Mouse (Mus musculus) intestine, postnatal 0 days (tissue): ENCODE data around the gene Rhox3g. TPM values are rescaled to one million over a fixed set of nuclear protein-coding genes. Genes with fewer than 3 reads are reported as not detected.
"Not testable (repeated sequence)": the region's sequence is repeated elsewhere in the genome, so short reads cannot be mapped to it uniquely, and the experiment has no call there.

Source experiments
- ATAC-seq: fragments of 200-750 bp; cut with Nextera tagmentation; 2 replicates; pipeline ENCODE4 v1.8.0; 2017; ENCODE audit warnings: mild to moderate bottlenecking, moderate TSS enrichment, moderate library complexity
- H3K27ac ChIP-seq: fragments of 300-500 bp; sonication (generic); 2 replicates; pipeline ENCODE4 v1.5.1; 2014; ENCODE audit warnings: mild to moderate bottlenecking, low read depth, low read length, moderate library complexity
- H3K27me3 ChIP-seq: fragments of 300-500 bp; sonication (generic); replicated peaks from 2 replicates; pipeline ENCODE4 v1.6.1; 2014; ENCODE audit warnings: low read length, mixed read lengths; ENCODE audit not compliant: control insufficient read depth, insufficient read depth
- H3K36me3 ChIP-seq: fragments of 300-500 bp; sonication (generic); 2 replicates; pipeline ENCODE4 v1.6.1; 2014; ENCODE audit warnings: mild to moderate bottlenecking, moderate library complexity; ENCODE audit not compliant: control insufficient read depth, insufficient read depth
- H3K4me1 ChIP-seq: fragments of 300-500 bp; sonication (generic); replicated peaks from 2 replicates; pipeline ENCODE4 v1.6.1; 2014; ENCODE audit warnings: antibody characterized with exemption, low read length, mixed read lengths; ENCODE audit not compliant: control insufficient read depth, insufficient read depth
- H3K4me2 ChIP-seq: fragments of 300-500 bp; sonication (generic); replicated peaks from 2 replicates; pipeline ENCODE4 v1.6.1; 2014; ENCODE audit warnings: low read depth, mild to moderate bottlenecking, moderate library complexity
- H3K4me3 ChIP-seq: fragments of 300-500 bp; sonication (generic); 2 replicates; pipeline ENCODE4 v1.5.1; 2014; ENCODE audit warnings: low read depth, low read length
- H3K9ac ChIP-seq: fragments of 300-500 bp; sonication (generic); 2 replicates; pipeline ENCODE4 v1.6.1; 2014; ENCODE audit warnings: mild to moderate bottlenecking, low read depth, low read length
- H3K9me3 ChIP-seq: fragments of 300-500 bp; sonication (generic); 2 replicates; pipeline ENCODE4 v1.6.1; 2016; ENCODE audit warnings: mixed run types; ENCODE audit not compliant: control insufficient read depth
- WGBS: fragments of 180-500 bp; shearing (Covaris S2); extraction: QIAGEN DNeasy Blood & Tissue Kit; methylation state at CpG from one replicate; pipeline ENCODE4 v1.1.7; 2014; 5-methylcytosine and 5-hydroxymethylcytosine counted together
- polyA plus RNA-seq: library from polyadenylated mRNA; unstranded; fragments of >200 nt; fragmentation: Nextera tagmentation; extraction: Ambion mirVana; gene quantifications from 2 replicates; pipeline ENCODE4 v1.2.1, GENCODE M21; 2015

Gene Rhox3g
- not detected in 2 replicates for polyA plus RNA-seq

DNA sequence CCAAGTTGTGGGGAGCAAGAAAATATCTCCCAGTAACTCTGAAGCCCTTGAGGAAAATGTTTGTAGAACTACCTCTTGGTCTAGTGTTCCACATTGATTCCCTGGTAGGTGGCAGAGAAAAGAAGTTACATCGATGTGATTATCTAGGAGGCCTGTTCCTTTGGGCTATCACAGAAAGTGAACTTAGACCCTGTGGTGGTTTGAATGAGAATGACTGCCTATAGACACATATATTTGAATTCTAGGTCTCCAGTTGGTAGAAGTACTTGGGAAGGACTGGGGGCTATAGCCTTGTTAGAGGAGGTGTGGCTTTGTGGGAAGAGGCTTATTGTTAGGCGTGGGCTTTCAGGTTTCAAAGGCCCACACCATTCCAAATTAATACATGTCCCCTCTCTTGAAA lies at the start of gene Rhox3g:
Gene Rhox3g (minus strand): TSS at position 101 of the 400 bp plus-strand sequence.
- not testable (repeated sequence) for ATAC-seq, H3K27me3 ChIP-seq, H3K4me2 ChIP-seq, H3K4me1 ChIP-seq, H3K36me3 ChIP-seq, H3K4me3 ChIP-seq, H3K9me3 ChIP-seq, H3K9ac ChIP-seq, H3K27ac ChIP-seq
- WGBS, result 90% methylated on average over 2 of the region's 2 CpGs

GRCm38 (mm10) chrX:37673177-37673576 lies 44.8 kb upstream of the Rhox3g start, which contains the start of gene Rhox2h:
Gene Rhox2h (minus strand): TSS chrX:37673277.
- ATAC-seq, H3K27me3 ChIP-seq, H3K4me3 ChIP-seq, H3K36me3 ChIP-seq, H3K27ac ChIP-seq, H3K4me2 ChIP-seq, H3K9ac ChIP-seq, H3K4me1 ChIP-seq, H3K9me3 ChIP-seq: not testable (repeated sequence)
- 89% methylated on average over 8 of the region's 8 CpGs for WGBS

- not testable (repeated sequence) for H3K4me1 ChIP-seq, H3K27me3 ChIP-seq, H3K36me3 ChIP-seq, H3K4me3 ChIP-seq, H3K4me2 ChIP-seq, H3K9ac ChIP-seq, ATAC-seq, H3K27ac ChIP-seq, H3K9me3 ChIP-seq
- 80% methylated on average over 1 of the region's 3 CpGs for WGBS
Measured at GRCm38 (mm10) chrX:37668664-37669063, 40.3 kb upstream of the Rhox3g start, which contains the start of gene Rhox3h. Gene Rhox3h (minus strand): TSS chrX:37668764.

DNA sequence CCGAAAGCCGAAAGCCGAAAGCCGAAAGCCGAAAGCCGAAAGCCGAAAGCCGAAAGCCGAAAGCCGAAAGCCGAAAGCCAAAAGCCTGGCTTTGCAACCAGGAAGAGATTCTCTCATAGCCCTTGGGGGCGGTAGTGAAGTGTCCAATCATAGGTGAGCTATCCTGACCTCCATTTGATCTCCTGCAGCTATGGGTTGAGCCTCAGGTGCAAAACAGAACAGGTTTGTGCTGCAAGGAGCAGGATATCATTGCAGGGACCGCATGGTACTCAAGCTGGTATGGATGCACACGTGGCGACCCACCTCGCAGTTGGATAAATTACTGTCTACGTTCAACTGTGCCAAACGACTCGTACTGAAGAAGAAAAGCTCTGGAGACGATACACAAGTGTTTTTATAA lies 22.8 kb upstream of the Rhox3g start, which contains the start of gene Rhox4g:
Gene Rhox4g (minus strand): TSS at position 101 of the 400 bp plus-strand sequence.
- not testable (repeated sequence) for ATAC-seq
- 93% methylated on average over 16 of the region's 20 CpGs for WGBS

GRCm38 (mm10) chrX:37643370-37643769 lies 15.0 kb upstream of the Rhox3g start, which contains the start of gene Rhox2g:
Gene Rhox2g (minus strand): TSS chrX:37643470.
- not testable (repeated sequence) for H3K27ac ChIP-seq, H3K4me3 ChIP-seq, ATAC-seq, H3K4me1 ChIP-seq, H3K9me3 ChIP-seq, H3K4me2 ChIP-seq, H3K9ac ChIP-seq, H3K27me3 ChIP-seq, H3K36me3 ChIP-seq
- 89% methylated on average over 6 of the region's 6 CpGs for WGBS

More for the DNA sequence above, 22.8 kb upstream of the Rhox3g start, which contains the start of gene Rhox4g:
- not testable (repeated sequence) for H3K9me3 ChIP-seq, H3K27me3 ChIP-seq, H3K4me1 ChIP-seq, H3K9ac ChIP-seq, H3K36me3 ChIP-seq, H3K27ac ChIP-seq, H3K4me3 ChIP-seq, H3K4me2 ChIP-seq

DNA sequence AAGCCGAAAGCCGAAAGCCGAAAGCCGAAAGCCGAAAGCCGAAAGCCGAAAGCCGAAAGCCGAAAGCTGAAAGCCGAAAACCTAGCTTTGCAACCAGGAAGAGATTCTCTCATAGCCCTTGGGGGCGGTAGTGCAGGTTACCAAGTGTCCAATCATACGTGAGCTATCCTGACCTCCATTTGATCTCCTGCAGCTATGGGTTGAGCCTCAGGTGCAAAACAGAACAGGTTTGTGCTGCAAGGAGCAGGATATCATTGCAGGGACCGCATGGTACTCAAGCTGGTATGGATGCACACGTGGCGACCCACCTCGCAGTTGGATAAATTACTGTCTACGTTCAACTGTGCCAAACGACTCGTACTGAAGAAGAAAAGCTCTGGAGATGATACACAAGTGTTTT lies 20.8 kb downstream of the Rhox3g start, which contains the start of gene Rhox4f:
Gene Rhox4f (minus strand): TSS at position 101 of the 400 bp plus-strand sequence.
- H3K36me3 ChIP-seq, ATAC-seq, H3K4me2 ChIP-seq, H3K4me1 ChIP-seq, H3K4me3 ChIP-seq, H3K27me3 ChIP-seq, H3K27ac ChIP-seq, H3K9me3 ChIP-seq, H3K9ac ChIP-seq: not testable (repeated sequence)
- 92% methylated on average over 14 of the region's 19 CpGs for WGBS

- not testable (repeated sequence) for ATAC-seq, H3K36me3 ChIP-seq, H3K4me3 ChIP-seq, H3K27me3 ChIP-seq, H3K4me2 ChIP-seq, H3K9ac ChIP-seq, H3K27ac ChIP-seq, H3K9me3 ChIP-seq, H3K4me1 ChIP-seq
Measured at GRCm38 (mm10) chrX:37580692-37581091, 47.7 kb downstream of the Rhox3g start, which contains the start of gene Rhox3f. Gene Rhox3f (plus strand): TSS chrX:37580992.

Other genes with a start within 250 kb of the Rhox3g start
- gene Rhox3a2, start 248.6 kb downstream of the Rhox3g start, polyA plus RNA-seq, result not detected in 2 replicates
- gene Rhox4a2, start 237.8 kb downstream of the Rhox3g start, polyA plus RNA-seq, result not detected in 2 replicates
- not detected in 2 replicates for gene Rhox2b, start 216.5 kb downstream of the Rhox3g start, polyA plus RNA-seq
- not detected in 2 replicates for gene Rhox4b, start 196.1 kb downstream of the Rhox3g start, polyA plus RNA-seq
- not detected in 2 replicates for gene Rhox2c, start 174.9 kb downstream of the Rhox3g start, polyA plus RNA-seq
- gene Rhox3c, start 170.0 kb downstream of the Rhox3g start, polyA plus RNA-seq, result not detected in 2 replicates
- gene Rhox4c, start 148.3 kb downstream of the Rhox3g start, polyA plus RNA-seq, result not detected in 2 replicates
- not detected in 2 replicates for gene Rhox2d, start 135.2 kb downstream of the Rhox3g start, polyA plus RNA-seq
- gene Rhox4d, start 114.3 kb downstream of the Rhox3g start, polyA plus RNA-seq, result not detected in 2 replicates
- not detected in 2 replicates for gene Rhox2e, start 98.2 kb downstream of the Rhox3g start, polyA plus RNA-seq
- gene Rhox3e, start 86.6 kb downstream of the Rhox3g start, polyA plus RNA-seq, result not detected in 2 replicates
- gene Rhox4e, start 71.2 kb downstream of the Rhox3g start, polyA plus RNA-seq, result not detected in 2 replicates
- not detected in 2 replicates for gene Rhox2f, start 57.2 kb downstream of the Rhox3g start, polyA plus RNA-seq
- not detected in 2 replicates for gene Rhox3f, start 47.6 kb downstream of the Rhox3g start, polyA plus RNA-seq
- not detected in 2 replicates for gene Rhox4f, start 20.9 kb downstream of the Rhox3g start, polyA plus RNA-seq
- not detected in 2 replicates for gene Rhox2g, start 14.9 kb upstream of the Rhox3g start, polyA plus RNA-seq
- gene Rhox4g, start 22.7 kb upstream of the Rhox3g start, polyA plus RNA-seq, result not detected in 2 replicates
- not detected in 2 replicates for gene Rhox3h, start 40.2 kb upstream of the Rhox3g start, polyA plus RNA-seq
- gene Rhox2h, start 44.7 kb upstream of the Rhox3g start, polyA plus RNA-seq, result not detected in 2 replicates
- gene Rhox5, start 176.2 kb upstream of the Rhox3g start, polyA plus RNA-seq, result 0.51 and 0.85 TPM in 2 replicates
- not detected in 2 replicates for gene Rhox6, start 198.3 kb upstream of the Rhox3g start, polyA plus RNA-seq
- gene Rhox7a, start 203.1 kb upstream of the Rhox3g start, polyA plus RNA-seq, result not detected in 2 replicates